Mouse (Mus musculus) MN1 (cell line): ENCODE results near the gene Fbxo7.
A peak's percentile ranks its signal among the peaks of the same experiment; 100 is the strongest.

Experiments
- DNase-seq: peaks from one replicate; pipeline ENCODE4 v3.0.0-alpha.2; 2016; ENCODE audit warnings: low spot score

Fbxo7 gene

DNA sequence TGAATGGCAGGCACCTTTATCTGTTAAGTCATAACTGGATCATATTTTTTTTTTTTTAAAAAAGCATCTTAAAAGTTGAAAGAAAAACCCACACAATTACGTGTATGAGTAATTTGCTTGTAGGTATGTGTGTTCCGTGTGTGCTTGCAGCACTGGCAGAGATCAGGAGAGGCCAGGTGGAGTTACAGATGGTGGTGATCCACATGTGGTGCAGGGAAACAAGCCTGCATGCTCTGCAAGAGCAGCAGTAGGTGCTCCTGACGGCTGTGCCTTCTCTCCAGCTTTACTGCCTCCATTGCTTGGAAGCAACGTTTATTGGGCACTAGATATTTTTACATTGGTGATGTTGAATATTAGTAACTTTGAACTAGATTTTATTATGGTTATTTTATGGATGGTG is 21.9 kb downstream of the Fbxo7 start:
- no peak for DNase-seq

DNA sequence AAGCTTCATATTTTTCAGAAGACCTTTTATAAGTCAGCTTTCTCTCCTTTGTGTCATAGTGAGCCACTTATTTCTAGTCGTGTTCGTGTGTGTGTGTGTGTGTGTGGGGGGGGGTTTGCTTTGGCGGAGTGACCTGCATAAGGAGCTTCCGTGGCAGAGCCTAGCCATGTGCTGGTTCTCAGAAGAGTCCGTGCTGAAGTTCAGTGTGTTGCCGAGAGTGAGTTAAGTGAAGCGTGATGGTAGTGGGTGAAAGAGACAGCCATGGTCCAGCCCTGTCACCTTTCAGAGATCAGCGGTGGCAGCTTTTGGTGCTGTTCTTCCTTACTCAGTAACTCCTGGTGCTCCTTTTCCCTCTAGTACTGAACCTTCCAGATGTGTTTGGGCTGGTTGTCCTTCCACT is 22.3 kb downstream of the Fbxo7 start:
- DNase-seq, result no peak

DNA sequence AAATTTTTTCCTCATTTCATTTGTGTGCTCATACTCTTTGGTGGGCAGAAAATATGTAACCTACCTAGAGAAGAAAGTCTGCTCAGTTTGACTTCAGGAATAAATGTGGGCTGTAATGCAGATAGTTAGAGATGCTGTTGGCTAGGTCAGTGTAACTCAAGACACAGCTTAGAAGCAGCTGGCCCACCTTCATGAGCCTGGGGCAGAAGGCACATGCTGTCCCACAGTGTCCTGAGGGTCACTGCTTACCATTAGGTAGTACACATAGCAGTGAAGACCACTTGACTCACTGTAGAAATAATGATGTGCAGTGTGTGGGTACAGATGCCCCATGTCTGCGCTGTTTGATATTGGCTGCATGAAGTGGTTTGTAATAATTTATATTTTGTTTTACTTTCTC is 24.6 kb downstream of the Fbxo7 start:
- DNase-seq, result no peak

DNA sequence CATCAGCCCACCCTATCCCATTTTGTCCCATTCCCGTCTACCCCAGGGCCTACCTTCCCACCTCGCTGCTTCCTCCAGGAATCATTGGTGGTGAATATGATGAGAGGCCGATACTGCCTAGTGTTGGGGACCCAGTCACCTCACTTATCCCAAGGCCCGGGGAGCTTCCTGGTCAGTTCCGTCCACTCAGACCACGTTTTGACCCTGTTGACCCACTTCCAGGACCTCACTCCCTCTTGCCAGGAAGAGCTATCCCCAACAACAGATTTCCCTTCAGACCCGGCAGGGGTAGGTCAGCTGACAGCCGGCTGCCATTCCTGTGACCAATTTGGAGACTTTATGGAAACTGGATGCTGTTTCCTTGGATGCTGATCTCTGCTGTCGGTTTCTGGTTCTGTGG is 26.0 kb downstream of the Fbxo7 start:
- DNase-seq, result no peak

DNA sequence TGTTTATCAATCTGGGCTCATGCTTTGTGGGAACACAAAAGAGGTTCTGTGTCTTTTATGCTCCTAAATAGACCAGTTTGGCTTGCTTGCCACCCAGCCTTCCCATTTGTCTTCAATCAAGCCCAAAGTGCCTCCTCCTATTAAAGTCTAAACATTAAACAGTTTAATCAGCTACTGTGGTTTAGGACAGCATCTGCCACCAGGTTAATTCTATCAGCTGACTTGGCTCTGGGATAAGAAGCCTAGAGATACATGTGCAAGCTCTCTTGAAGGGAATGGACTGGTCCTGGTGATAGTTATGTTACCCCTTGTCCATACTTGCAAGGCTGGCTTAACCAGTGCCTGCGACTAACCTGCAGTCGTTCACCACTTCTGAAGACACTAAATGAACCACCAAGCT is 28.8 kb downstream of the Fbxo7 start:
- no peak for DNase-seq

DNA sequence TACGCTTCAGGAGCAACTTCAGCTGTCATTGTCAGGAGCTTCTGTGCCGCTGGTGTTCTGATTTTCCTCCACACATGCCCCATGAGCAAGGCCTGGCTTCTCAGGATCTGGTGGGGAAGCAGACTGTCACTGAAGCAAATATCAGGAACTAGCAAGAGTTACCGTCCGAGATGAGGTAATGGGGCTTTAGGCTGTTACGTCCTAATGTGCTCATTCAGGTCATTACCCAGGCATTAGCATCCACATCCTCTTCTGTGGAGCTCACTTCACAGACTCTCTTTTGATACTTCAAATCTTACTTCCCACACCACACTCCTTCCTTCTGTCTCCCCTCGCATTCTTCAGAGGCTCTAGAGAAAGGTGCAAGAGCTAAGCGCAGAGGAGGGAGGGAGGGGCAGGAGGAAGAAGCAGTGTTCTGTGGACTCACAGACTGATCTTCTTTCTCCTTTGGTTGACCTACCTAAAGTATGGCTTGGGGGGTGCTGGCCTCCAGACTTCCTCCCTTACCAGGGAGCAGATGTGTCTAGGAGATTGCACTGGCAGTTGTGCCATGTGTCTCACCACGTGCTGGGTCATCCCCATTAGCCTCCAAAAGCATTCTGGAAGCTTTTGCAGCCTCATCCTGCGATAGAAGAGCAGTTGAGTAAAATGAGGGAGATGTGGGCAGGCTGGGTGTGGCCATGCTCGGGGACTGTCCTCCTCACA is 31.2 kb downstream of the Fbxo7 start:
- DNase-seq, result no peak

DNA sequence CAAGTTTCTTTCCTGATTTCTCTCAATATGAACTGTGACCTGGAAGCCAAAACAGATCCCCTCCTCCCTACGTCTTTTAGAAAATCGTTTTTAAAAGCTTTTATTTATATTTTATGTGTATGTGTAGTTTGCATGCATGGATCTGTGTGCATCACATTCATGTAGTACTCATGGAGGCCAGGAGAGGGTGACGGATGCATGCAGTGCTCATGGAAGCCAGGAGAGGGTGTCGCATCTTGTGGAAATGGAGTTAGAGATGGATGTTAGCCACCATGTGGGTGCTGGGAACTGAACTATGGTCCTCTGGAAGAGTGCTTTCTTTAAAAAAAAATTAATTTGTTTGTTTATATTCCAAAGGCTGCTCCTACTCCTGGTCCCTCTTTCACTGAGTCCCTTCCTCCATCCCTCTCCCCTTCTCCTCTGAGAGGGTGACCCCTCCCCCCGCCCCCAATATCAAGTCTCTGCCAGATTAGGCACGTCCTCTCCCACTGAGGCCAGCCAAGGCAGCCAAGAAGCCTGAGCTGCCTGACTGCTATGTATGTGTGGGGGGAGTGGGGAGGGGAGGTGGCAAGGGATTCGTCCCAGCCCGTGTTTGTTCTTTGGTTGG is 34.6 kb downstream of the Fbxo7 start:
- no peak for DNase-seq

DNA sequence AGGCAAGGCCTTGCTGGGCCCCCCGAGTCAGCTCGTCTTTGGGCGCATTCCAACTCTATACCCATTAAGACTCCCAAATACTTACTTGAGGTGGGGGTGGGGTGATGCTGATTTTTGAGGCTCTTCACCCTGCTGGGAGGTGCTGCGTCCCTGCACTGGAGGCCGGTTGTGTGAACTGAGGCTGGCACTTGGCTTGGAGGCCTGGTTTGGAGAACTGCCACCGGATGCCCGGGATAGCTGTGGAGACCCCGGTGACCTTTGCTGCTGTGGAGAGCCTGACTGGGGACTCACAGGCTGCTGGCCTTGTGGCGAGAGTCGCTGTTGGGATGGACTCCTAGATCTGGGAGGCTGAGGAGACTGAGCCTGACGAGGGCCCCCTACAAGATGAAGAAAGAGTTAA is 35.5 kb downstream of the Fbxo7 start:
- DNase-seq, result no peak

DNA sequence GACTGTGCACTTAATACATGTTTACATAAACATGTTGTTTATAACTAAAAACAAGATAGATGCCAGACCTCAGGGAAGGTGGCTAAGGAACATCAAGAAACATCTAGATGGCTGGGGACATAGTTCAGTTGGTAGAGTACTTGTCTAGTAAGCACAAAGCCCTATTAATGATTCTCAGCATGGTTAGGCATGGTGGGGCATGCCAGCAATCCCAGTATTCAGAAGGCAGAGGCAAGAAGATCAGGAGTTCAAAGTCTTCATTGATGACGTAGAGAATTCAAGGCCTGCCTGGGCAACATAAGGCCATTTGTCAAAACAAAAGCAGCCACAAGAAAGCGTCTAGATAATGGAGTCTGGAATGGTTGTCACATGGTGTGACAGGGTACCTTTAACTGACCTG is 35.9 kb downstream of the Fbxo7 start:
- DNase-seq, result no peak

DNA sequence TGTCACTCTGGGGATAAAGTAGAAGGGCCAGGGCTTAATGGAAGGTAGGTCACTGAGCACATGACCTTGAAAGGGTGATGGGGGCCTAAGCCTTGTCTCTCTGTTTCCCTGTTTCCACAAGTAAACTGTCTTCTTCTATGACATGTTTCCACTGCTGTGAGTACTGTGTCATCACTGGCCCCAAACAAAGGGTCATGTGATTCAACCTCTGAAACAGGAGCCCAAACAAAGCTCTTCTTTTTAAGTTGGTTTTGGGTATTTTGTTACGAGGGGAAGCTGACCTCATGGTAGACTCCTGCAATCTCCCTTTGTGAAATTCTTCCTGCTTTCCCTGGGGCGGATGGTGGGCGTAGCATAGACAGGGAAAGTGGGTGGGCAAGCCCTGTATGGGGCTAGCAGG is 38.5 kb downstream of the Fbxo7 start:
- no peak for DNase-seq

DNA sequence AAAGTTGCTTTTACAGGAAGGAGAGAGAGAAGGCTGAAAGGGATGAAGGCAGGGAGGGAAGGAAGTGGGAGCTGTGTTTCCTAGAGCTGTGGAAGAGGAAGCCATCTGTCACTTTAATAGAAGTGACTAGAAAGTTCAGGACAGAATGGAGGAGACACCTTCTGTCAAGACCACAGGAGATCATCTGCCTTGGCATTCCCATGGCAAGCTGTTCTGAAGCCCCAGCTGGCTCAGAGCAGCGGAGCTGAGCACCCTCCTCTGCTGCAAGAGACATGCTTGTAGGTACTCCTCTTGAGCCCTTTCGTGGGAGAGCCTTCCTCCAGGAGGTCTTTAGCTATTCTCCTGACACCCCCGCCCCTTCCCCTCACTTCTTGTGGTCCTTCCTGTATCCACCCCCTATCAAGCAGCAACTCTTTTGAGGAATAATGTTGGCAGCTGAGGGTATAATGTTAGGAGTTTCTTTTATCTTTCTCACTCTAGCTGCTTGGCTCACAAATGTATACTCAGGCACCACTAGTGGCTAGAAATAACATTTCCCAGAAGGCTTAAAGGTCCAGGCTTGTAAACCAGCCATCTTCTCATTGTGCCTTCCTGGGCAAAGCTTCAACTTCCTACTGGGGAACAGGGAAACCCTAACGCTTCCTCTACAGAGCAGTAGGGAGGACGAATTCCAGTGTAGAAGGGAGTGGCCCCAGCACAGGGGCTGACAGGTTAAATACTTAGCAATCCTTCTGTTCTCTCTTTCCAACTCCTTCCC is 40.7 kb downstream of the Fbxo7 start:
- no peak for DNase-seq

DNA sequence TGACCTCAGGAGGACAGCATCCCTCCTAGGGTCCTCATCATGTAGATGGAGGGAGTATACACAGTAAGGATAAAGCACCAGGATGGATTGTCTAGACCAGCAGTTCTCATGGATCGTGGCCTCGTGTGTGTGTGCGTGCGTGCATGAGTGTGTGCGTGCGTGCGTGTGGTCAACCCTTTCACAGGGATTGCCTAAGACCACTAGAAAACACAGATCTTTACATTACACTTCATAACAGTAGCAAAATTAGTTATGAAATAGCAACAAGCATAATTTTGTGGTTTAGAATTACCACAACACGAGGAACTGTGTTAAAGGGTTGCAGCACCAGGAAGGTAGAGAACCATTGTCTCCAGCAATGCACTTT is 41.2 kb downstream of the Fbxo7 start:
- DNase-seq, result no peak

DNA sequence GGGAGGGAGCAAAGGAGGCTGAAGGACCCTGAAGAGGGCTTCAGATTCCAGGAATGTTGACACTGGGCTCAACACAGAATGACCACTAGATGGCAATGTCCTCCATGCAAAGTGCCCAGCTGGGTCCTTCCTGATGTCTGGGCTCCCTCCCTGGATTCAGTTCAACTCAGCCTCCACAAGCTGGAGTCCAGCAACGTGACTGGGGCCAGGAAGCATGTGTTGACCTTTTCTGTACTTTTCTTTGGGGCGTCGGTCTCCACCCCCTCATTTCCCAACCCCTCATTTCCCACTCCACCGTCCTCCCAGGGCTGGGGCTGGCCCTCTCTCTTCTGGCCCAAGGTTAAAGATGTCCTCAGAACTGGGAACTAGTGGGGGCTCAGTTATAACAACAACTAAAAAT is 43.2 kb downstream of the Fbxo7 start:
- peak; percentile 78 for DNase-seq

DNA sequence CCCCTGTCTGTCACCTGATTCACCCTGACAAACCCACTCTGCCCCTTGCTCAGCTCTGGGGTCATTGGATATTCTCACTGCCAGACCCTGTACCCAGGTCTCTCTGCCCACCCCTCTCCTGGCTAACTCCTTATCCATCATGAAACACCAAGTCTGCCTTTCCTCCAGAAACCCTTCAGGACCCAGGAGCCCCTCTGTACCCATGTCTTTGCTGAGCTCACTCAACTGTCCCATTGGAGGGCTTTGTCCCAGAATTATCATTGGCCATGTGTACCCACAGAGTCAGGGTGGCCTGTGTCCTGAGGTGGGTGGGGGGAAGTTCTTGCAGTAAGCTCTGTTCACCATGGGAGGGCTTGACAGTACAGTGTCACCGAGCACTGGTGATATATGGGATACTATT is 43.9 kb downstream of the Fbxo7 start:
- DNase-seq, result no peak

DNA sequence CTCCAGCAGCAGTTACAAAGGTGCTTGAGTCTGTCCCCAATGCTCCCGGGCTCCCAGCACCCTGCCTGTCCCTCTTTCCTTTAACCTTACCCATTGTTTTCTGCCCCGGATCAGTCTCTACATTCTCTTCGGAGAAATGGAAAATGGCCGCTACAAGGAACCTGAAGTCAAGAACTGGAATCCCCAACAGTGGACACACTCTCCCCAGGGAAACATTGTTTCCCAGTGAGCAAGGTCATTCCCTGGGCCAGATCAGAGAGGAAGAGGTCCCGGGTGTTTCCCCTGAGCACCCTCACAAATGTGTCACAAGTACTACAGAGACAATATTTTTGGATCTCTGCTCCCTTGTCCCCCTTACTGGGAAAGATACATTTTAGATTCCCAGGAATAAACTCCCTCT is 44.9 kb downstream of the Fbxo7 start:
- DNase-seq, result no peak

DNA sequence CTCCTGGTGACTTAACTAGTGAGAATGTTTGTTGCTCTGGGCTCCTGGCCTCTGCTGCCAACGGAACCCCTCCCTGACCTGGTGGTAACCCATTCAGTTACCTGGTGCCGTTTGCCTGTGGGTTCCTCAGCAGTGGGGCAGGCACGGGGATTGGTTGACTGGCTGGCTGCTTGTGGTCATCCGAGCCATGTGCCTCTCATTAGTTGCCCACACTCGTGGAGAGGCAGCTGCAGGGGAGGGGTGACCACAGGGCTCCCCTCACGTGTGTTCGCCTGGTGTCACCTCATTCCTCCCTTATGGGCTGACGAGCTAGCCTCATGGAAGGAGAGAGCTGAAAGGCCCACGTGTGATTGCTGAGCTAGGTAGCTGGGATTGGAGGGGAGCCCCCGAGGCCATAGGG is 46.1 kb downstream of the Fbxo7 start:
- no peak for DNase-seq

DNA sequence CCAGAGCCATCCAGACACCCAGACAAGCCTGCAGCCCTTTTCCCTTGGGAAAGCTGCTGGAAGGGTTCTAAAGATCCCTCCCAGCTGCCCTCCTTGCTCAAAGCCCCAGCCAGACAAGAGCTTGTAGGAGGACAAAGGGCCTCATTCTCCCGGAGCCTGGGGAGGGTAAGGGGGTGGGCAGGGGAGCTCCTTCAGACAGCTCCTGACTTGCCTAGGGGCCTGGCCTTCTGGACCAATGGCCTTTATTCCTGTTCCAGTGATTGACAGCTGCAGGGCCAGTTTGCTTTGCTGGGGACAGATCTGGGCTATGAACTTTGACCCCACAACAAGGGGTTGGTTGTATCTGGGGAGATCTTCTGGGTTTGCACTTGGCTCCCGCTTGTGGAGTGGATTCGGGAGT is 47.6 kb downstream of the Fbxo7 start:
- DNase-seq, result no peak

DNA sequence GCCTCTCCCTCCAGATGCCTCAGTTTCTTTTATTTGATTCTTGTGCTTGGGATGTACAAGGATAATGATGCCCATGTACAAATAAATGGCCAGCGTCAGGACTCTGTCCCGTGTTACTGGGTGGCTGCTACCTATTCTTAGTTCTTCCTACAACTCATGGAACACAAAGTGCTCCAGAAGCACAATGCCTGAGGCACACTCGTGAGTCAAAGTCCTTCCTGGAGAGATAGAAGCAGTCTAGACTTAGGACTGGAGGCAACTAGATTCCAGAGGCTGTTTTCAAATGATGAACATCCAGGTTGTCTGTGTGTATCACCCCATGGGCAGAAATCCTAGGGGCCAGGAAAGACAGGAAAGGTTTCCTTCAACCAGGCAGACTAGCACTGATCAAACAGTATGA is 49.0 kb downstream of the Fbxo7 start:
- DNase-seq, result no peak

DNA sequence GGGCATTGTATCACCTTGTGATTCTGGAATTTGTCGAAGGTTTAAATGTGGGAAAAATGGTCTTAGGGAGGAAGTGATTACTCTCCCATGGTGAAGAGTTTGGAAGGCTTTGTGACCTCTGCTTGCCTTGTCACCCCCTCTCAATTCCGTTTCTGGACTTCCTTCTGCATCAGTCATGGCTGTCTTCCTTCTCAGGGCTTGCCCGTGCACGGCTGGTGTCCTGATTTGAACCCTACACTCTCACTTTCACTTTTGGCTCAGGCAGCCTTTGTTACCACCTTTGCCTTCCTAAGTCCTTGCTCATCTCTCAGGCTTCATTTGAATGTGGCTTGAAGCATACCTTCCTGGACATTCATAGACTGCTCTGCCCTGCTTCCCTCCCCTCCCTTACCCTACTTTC is 52.4 kb downstream of the Fbxo7 start:
- no peak for DNase-seq

DNA sequence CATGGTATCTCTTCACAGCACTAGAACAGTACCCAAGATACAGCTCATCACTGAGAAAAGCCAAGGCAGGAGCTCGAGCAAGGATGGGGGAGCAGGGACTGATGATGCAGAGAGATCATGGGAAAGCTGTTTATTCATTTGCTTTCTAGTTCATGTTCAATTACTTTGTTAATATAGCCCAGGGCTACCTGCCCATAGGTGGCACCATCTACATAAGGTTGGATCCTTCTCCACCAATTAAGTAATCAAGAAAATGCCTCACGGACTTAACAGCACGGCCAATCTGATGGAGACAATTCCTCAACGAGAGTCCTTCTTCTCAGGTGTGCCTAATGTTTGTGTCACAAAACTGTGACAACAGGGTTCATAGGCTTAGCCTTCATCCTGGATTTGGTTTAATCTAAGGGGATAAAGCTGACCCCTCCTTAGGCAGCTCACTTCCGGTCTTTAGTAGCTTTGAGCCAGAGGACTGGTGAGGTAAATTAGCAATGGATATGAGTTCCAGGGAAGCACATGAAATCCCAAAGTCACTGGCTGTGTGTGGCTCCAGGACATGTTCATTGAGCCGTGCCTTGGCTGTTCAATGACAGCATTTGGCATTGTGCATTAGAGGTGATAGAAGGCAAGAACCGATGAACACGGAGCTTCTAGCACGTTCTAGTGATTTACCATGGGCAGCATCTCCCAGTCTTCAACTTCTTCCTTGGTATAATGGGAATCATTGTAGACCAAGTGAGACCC is 53.4 kb downstream of the Fbxo7 start:
- DNase-seq, result no peak

DNA sequence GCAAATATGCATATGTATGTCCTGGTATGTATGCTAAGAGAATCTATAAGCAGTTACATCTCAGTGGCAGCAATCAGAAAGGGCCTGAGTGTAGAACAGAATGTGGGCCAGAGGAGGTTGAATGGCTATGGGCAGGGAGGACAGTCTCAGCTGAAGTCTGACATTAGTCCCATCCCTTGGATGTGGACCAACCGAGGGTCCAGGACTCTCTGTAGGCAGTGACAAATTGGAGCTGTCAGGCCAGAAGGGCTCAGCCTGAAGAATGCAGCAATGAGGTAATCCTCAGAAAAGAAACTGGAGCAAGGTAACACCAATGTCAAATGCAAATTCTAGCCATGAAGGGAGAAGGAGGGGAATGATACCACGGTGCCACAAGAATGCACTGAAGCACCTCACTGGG is 55.5 kb downstream of the Fbxo7 start:
- DNase-seq, result no peak

DNA sequence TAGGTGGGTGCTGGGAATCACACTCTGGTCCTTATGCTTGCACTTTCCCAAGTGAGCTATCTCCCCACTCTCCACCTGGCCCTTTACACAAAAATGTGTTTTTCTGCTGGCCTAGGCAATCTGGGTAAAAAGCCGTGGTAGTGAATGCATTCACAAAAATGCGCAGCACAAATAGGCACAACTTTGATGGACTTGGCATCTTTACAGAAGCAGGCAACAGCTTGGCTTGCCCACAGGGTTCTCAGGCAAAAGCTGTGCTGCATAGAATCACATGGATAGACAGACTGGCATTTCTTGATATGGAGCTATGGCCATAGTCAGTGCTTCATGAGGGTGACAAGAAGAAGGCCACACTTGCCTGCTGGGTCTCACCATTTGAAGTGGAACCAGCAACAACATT is 57.0 kb downstream of the Fbxo7 start:
- no peak for DNase-seq

DNA sequence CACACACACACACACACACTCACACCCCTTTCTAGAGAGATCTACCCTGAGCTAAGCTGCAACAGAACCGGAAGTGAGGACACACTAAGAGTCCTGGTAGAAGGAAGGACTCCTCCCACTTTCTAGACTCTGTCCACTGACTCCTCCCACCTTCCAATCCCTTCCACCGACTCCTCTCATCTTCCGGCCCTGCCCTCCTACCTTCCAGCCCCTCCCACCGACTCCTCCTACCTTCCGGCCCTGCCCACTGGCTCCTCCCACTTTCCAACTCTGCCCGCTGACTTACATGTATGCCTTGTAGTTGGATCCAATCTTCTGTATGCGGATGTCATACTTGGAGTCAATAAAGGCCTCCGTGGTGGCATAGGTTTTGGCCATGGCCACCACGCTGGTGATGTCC is 58.1 kb downstream of the Fbxo7 start:
- no peak for DNase-seq
